Mouse (Mus musculus): ENCODE data around the gene Gpr162. TPM values are rescaled to one million over a fixed set of nuclear protein-coding genes. Genes with fewer than 3 reads are reported as not detected.
"Not testable (repeated sequence)": the region's sequence is repeated elsewhere in the genome, so short reads cannot be mapped to it uniquely, and the experiment has no call there.

Gene Gpr162
- polyA plus RNA-seq, 1 experiment from 2014 or later: 0.45 TPM

DNA sequence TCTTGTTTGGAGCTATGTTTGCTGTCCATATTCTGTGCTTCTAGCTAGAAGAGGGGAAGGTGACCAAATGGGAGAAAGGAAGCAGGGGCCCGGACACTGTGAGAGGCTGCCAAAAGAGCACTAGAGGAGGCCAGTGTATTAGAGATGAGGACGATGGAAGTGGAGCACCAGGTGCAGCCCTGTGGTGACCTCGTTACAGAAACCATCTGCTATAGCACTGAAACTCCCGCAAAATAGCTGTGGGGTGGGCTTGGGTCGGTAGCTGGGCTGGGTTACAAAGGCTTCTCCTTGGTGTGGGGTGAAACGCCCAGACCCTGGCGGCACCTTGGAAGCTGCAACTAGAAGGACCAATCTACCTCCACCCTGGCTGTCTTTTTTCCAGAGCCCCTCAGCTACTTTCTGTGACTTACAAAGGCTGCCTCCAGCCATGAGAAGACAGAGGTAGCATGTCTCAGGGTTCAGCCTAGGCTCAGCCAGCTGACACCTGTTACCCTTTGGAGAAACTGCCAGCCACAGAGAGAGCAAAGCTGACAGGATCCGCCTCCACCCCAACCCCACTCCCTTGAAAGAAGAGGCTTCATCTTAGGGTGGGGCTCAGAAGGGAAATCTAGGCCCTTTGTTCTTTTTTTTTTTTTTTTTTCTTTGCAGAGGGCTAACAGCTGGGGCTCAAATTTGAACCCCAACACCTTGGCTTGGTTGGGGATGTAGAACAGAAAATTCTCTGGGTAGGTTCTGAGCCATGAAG is 36.4 kb upstream of the Gpr162 start:
- no peak for TF ChIP-seq CTCF (IDR thresholded peaks at IDR 0.05; ENCODE audit: low read depth)
- no peak for TF ChIP-seq EP300 (optimal IDR thresholded peaks at IDR 0.05)
- Histone ChIP-seq H3K9ac (ENCODE audit: low read length) (no peak overlapping the region), H3K4me2 (replicated peaks; ENCODE audit: low read depth) (no peak overlapping the region), H3K27me3 (ENCODE audit: control insufficient read depth, insufficient read depth, low read length) (no peaks in the 10 kb centered on the region), H3K27ac (replicated peaks) (no peak overlapping the region), H3K4me3 (ENCODE audit: low read depth, low read length) (no peak overlapping the region), H3K36me3 (ENCODE audit: control insufficient read depth, insufficient read depth, low read length) (no peaks in the 10 kb centered on the region), H3K4me1 (replicated peaks; ENCODE audit: control insufficient read depth, insufficient read depth) (no peaks in the 10 kb centered on the region), H3K9me3 (ENCODE audit: control insufficient read depth, low read length) (no peaks in the 10 kb centered on the region)
- whole genome bisulfite sequencing: 52% methylated on average over 8 of the region's 8 CpGs
- DNase-seq (ENCODE audit: low spot score) (no peak), ATAC-seq (ENCODE audit: low FRiP score, low TSS enrichment) (no peak)

DNA sequence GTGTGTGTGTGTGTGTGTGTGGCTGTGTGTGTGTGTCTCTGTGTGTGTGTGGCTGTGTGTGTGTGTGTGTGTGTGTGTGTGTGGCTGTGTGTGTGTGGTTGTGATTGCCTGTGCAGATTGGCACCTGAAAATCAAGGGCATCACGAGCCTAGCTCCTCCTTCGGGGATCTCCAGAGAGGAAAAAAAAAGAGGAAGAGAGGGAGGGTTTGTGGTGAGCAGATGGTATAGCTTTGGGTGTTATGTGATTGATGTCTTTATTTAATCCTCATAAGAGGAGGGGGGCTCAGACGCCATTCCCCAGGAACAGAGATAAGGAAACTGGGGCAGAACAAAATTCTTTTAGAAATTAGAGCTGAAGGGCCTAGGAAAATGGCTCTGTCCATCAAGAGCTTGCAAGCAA is 34.6 kb upstream of the Gpr162 start:
- no peak overlapping the region for H3K4me2 ChIP-seq (replicated peaks; ENCODE audit: low read depth)
- H3K36me3 ChIP-seq (ENCODE audit: control insufficient read depth, insufficient read depth, low read length): no peaks in the 10 kb centered on the region
- TF ChIP-seq CTCF (IDR thresholded peaks at IDR 0.05; ENCODE audit: low read depth): no peak
- TF ChIP-seq EP300 (optimal IDR thresholded peaks at IDR 0.05): no peak
- H3K27ac ChIP-seq (replicated peaks): no peak overlapping the region
- no peaks in the 10 kb centered on the region for H3K27me3 ChIP-seq (ENCODE audit: control insufficient read depth, insufficient read depth, low read length)
- H3K9me3 ChIP-seq (ENCODE audit: control insufficient read depth, low read length): no peaks in the 10 kb centered on the region
- 35% methylated on average over 3 of the region's 3 CpGs for WGBS
- no peaks in the 10 kb centered on the region for H3K4me1 ChIP-seq (replicated peaks; ENCODE audit: control insufficient read depth, insufficient read depth)
- DNase-seq (ENCODE audit: low spot score): no peak
- ATAC-seq (ENCODE audit: low FRiP score, low TSS enrichment): no peak
- no peak overlapping the region for H3K4me3 ChIP-seq (ENCODE audit: low read depth, low read length)
- no peak overlapping the region for H3K9ac ChIP-seq (ENCODE audit: low read length)

DNA sequence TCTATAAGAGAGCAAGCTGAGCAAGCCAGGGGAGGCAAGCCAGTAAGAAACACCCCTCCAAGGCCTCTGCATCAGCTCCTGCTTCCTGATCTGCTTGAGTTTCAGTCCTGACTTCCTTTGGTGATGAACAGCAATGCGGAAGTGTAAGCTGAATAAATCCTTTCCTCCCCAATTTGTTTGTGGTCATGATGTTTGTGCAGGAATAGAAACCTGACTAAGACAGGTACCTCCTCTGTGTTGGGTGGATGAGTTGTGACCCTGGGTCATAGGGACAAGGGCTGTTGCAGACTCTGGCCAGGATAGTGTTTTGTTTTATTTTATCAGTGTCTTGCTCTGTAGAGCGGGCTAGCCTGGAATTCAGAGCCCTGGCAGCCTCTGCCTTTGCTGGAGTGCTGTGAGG is 30.3 kb upstream of the Gpr162 start:
- not testable (repeated sequence) for DNase-seq (ENCODE audit: low spot score); H3K9ac ChIP-seq (ENCODE audit: low read length); H3K4me2 ChIP-seq (replicated peaks; ENCODE audit: low read depth); H3K9me3 ChIP-seq (ENCODE audit: control insufficient read depth, low read length); H3K4me3 ChIP-seq (ENCODE audit: low read depth, low read length); H3K27me3 ChIP-seq (ENCODE audit: control insufficient read depth, insufficient read depth, low read length); H3K4me1 ChIP-seq (replicated peaks; ENCODE audit: control insufficient read depth, insufficient read depth); H3K36me3 ChIP-seq (ENCODE audit: control insufficient read depth, insufficient read depth, low read length); ATAC-seq (ENCODE audit: low FRiP score, low TSS enrichment); H3K27ac ChIP-seq (replicated peaks)
- WGBS: 84% methylated on average over 2 of the region's 2 CpGs

DNA sequence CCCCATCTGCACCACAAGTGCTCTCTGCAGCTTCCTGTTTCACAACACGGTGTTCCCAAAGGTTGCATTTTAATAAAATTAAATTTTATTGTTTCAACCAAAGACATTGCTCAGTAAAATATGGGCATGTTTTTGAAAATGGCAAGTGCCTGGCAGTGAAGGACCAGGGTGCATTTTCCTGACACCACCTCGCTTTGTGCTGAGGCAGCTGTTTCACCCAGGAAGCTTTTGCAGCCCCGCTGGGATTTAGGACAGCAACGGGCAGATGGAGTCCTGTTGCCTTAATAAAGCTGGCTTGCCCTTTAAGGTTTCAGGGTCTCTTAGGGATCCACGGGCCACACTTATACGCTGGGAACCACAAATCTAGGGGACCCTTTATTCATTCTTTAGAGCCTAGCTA is 27.2 kb upstream of the Gpr162 start:
- Histone ChIP-seq H3K9me3 (ENCODE audit: control insufficient read depth, low read length) (no peaks in the 10 kb centered on the region), H3K27me3 (ENCODE audit: control insufficient read depth, insufficient read depth, low read length) (no peaks in the 10 kb centered on the region), H3K27ac (replicated peaks) (no peak overlapping the region), H3K4me2 (replicated peaks; ENCODE audit: low read depth) (no peak overlapping the region), H3K36me3 (ENCODE audit: control insufficient read depth, insufficient read depth, low read length) (no peaks in the 10 kb centered on the region), H3K9ac (ENCODE audit: low read length) (no peak overlapping the region), H3K4me1 (replicated peaks; ENCODE audit: control insufficient read depth, insufficient read depth) (no peaks in the 10 kb centered on the region), H3K4me3 (ENCODE audit: low read depth, low read length) (no peak overlapping the region)
- DNase-seq (ENCODE audit: low spot score) (no peak), ATAC-seq (ENCODE audit: low FRiP score, low TSS enrichment) (no peak)
- TF ChIP-seq EP300 (optimal IDR thresholded peaks at IDR 0.05): no peak
- no peak for TF ChIP-seq CTCF (IDR thresholded peaks at IDR 0.05; ENCODE audit: low read depth)
- WGBS: 58% methylated on average over 6 of the region's 6 CpGs

- 85% methylated on average over 6 of the region's 6 CpGs for WGBS
- Histone ChIP-seq H3K27ac (replicated peaks) (no peak overlapping the region), H3K4me2 (replicated peaks; ENCODE audit: low read depth) (no peak overlapping the region), H3K27me3 (ENCODE audit: control insufficient read depth, insufficient read depth, low read length) (no peaks in the 10 kb centered on the region), H3K9me3 (ENCODE audit: control insufficient read depth, low read length) (no peaks in the 10 kb centered on the region), H3K9ac (ENCODE audit: low read length) (no peak overlapping the region), H3K4me3 (ENCODE audit: low read depth, low read length) (no peak overlapping the region), H3K4me1 (replicated peaks; ENCODE audit: control insufficient read depth, insufficient read depth) (no peaks in the 10 kb centered on the region), H3K36me3 (ENCODE audit: control insufficient read depth, insufficient read depth, low read length) (no peaks in the 10 kb centered on the region)
- TF ChIP-seq CTCF (IDR thresholded peaks at IDR 0.05; ENCODE audit: low read depth) (no peak), EP300 (optimal IDR thresholded peaks at IDR 0.05) (no peak)
- DNase-seq (ENCODE audit: low spot score) (no peak), ATAC-seq (ENCODE audit: low FRiP score, low TSS enrichment) (no peak)
Observed at GRCm38 (mm10) chr6:124888555-124889125, 24.9 kb upstream of the Gpr162 start.

DNA sequence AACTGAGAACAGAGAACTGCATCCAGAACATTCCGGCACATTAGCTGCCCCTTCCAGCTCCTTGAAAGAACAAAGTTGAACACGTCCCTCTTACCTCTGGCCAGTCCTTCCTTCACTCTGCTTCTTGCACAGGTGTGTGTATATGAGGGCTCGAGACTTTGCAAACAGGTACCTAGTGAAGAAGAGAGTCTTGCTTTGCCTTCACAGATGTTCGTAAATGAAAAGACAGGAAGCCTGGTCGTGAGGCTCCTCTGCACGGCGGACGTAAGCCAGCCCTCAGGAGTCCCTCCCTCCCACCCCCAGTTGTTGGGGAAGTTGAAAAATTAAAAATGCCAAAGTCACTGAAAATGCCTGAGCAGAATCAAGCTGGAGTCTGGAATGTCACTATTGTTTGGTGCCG is 24.2 kb upstream of the Gpr162 start, which contains the start of gene Cd4:
Gene Cd4, minus strand, starts transcription at position 236 of the 400 bp plus-strand sequence.
- H3K4me2 ChIP-seq (replicated peaks; ENCODE audit: low read depth): no peak within 1 kb of the TSS
- no peak for TF ChIP-seq EP300 (optimal IDR thresholded peaks at IDR 0.05)
- TF ChIP-seq CTCF (IDR thresholded peaks at IDR 0.05; ENCODE audit: low read depth): no peak
- H3K4me3 ChIP-seq (ENCODE audit: low read depth, low read length): no peak within 1 kb of the TSS
- no peak for DNase-seq (ENCODE audit: low spot score)
- no peaks in the 10 kb centered on the region for H3K9me3 ChIP-seq (ENCODE audit: control insufficient read depth, low read length)
- H3K27ac ChIP-seq (replicated peaks): no peak within 1 kb of the TSS
- H3K36me3 ChIP-seq (ENCODE audit: control insufficient read depth, insufficient read depth, low read length): no peaks in the 10 kb centered on the region
- H3K4me1 ChIP-seq (replicated peaks; ENCODE audit: control insufficient read depth, insufficient read depth): no peaks in the 10 kb centered on the region
- no peak for ATAC-seq (ENCODE audit: low FRiP score, low TSS enrichment)
- WGBS: 68% methylated on average over 9 of the region's 9 CpGs
- H3K27me3 ChIP-seq (ENCODE audit: control insufficient read depth, insufficient read depth, low read length): no peaks in the 10 kb centered on the region
- H3K9ac ChIP-seq (ENCODE audit: low read length): no peak within 1 kb of the TSS

Measured in stomach, postnatal 0 days (tissue).